Mouse (Mus musculus) adrenal gland (tissue): ENCODE measurements around the gene Glipr1l2.
"Not testable (repeated sequence)": the region's sequence is repeated elsewhere in the genome, so short reads cannot be mapped to it uniquely, and the experiment has no call there.

Source experiments
- intact Hi-C: fragments of 180-260 bp; cut with DNase I; formaldehyde crosslinking; loops from one replicate; pipeline ENCODE4 v1.15.1; 2025
- long read RNA-seq, 2 experiments: library from polyadenylated mRNA; unstranded; transcript quantifications; one replicate each; pipeline ENCODE4 v2.0.0; 2020; ENCODE audit warnings: borderline replicate concordance in 1 of 2; ENCODE audit not compliant: insufficient replicate concordance in 1 of 2

The Glipr1l2 gene
- long read RNA-seq, experiment 1: 0 reads
- long read RNA-seq, experiment 2: 0 reads

GRCm38 (mm10) chr10:112083157-112083556 is at the start of gene Glipr1l2:
Gene Glipr1l2, plus strand, starts transcription at chr10:112083354.
- intact Hi-C loops: no loop called here

DNA sequence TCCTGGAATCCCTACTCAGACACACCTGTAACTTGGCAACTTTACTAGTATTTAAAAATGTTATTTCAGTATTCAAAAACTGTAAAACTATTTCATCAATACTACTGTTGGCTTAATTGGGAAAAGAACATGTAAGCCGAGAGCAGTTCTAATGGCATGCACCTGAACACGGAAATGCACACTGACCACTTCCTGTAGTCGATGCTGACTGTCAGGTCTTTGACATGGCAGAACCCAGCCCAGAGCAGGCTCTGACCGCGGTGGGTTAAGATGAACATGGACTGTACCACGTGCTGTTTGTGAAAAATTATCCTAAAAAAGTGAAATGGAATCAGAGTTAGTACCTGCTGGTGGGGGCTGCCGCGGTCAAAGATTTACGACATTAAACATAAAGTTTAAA is 39.6 kb upstream of the Glipr1l2 start:
- intact Hi-C loops: not testable (repeated sequence)

- intact Hi-C loops: not testable (repeated sequence)
Observed at GRCm38 (mm10) chr10:112044283-112044682, 38.9 kb upstream of the Glipr1l2 start.

- intact Hi-C loops: no loop called here
Observed at GRCm38 (mm10) chr10:112051220-112051619, 31.9 kb upstream of the Glipr1l2 start.

GRCm38 (mm10) chr10:112051956-112052355 is 31.2 kb upstream of the Glipr1l2 start:
- intact Hi-C loops: not testable (repeated sequence)

DNA sequence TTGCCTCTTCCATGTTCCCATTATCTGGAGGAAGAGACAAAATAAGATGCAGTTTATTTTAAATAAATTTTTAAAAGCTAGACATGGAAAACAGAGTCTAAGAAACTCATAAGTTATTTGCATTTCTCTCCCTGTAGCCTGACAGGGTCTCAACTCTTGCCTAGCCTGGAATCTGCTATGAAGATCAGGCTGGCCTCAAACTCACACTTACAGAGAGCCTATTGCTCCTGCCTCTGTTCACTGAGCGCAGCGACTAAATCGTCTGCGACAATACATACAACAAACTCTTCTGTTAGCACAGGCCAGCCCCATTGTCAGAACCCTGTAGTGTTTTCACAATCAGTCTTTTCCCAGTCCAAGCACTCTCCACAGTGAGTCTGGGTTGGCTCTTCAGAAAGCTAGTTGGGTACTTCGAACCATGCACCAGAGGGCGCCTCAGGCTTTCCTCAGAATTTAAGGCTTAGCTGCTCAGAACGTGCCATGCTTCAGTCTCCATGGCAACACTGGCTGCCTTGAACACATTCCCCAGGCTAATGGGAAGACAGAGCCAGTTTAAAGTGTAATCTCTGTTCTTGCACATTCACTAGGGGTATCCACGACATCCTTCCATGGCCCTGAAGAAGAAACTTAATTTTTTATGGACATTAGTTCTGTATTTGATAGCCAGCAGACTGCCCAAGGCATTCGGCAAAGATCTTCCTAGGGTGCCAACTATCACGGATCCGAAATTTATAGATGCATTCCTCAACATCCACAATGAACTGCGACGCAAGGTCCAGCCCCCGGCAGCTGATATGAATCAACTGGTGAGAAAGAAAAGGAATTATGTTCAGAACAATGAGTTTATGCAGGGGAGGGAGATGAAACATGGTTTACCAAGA is 23.2 kb upstream of the Glipr1l2 start, which contains the start of gene Glipr1l1:
Gene Glipr1l1, plus strand, starts transcription at position 488 of the 881 bp plus-strand sequence.
- intact Hi-C loops: loop anchor here (5.0 to 10.0 kb wide), 2 partner anchors 97 to 745 kb away; no protein-coding TSS in a partner anchor

DNA sequence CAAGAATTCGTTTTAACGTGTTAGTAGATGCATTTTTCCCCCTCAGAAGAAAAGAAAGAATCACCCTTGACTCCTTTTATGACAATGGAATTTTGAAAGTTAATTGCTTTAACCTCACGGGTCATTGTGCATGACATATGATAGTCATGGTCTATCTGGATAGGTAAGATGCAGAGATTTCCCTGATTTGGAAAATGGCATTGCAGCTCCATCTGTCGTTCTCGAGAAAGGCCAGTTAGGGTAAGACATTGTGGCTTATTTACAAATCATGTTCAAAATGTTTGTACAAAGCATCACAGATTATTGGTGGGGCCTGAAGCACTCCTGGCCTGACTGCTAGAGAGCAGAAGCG is 22.6 kb upstream of the Glipr1l2 start:
- intact Hi-C loops: loop anchor here (5.0 to 10.0 kb wide), 2 partner anchors 97 to 744 kb away; no protein-coding TSS in a partner anchor

DNA sequence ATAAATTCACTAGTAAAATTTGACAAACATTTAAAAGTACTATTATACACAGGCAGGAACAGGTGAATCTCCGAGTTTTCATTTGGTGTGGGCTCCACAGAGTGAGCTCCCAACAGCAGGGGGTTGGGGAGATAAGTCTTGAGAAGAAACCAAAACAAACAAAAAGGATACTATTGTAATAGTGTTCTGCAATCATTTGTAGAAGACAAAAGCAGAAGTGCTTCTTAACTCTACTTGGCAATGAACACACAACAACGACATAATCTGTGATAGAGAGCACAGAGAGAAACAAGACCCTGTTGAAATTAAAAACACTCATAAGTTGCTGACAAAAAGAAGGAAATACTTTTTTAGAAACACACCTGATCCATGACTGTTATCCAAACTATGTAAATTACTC is 3.1 kb upstream of the Glipr1l2 start:
- intact Hi-C loops: no loop called here

DNA sequence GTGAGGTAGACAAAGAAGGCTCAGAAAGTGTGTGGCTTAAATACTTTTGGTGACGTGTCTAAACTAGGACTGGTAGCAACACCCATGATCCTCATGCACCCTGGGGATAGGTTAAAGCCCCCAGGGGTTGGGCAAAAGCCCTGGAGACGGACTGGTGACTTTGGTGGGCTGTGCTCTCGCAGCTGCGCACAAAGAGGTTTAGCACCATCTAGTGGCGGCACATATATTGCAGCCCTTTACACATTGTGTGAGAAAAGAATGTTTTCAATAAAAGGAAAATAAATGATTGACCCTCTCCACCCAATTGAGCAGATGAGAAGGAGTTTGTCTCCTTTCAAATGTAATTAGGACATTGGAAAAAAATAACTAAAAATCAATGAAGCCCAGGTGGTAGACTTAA is 22.6 kb downstream of the Glipr1l2 start:
- intact Hi-C loops: loop anchor here (5.0 kb wide), 1 partner anchor 128 kb away; no protein-coding TSS in a partner anchor

DNA sequence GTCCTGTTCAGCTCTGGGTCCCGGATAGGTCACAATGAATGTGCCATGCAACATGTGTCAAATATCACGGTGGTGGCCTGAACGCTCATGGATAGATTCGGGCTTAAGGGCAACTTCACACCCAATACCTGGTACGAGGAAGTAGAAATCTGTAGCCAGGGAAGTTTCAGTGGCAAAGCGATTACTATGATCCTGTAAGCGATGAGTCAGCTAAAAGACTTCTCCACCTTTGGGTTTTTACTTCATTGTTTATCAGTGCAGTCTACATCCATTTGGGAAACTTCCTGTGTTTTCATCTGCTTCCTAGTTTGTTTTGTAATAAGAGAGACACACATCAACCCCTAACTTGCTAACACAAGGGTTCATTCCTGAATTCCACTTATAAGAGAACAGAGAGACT is 27.2 kb downstream of the Glipr1l2 start:
- intact Hi-C loops: no loop called here

- intact Hi-C loops: not testable (repeated sequence)
Observed at GRCm38 (mm10) chr10:112125090-112125489, 41.9 kb downstream of the Glipr1l2 start.

DNA sequence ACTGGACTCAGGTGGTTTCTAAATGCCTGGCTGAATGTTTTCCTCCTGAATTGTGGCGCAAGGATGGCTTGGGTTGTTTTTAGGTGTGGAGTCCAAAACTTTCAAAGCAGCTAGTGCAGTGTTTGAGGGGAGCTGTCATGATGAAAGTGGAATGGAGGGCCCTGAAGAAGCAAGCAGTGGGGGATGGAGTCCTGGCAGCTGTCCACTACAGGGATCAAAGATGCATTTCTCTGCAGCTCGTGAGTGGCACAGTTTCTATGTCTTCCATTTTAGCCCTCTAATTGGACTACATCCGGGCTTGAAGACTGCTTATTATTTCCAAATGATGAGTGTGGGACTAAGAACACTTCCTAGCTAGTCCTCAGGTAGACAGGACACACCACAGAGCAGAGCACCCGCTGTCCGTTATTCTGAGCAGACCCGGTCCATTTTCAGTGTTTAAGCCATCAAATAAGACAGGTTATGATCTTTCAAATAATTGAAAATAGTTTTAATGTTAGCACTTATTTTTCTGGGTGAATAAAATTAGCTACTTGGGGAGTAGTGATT is 44.6 kb downstream of the Glipr1l2 start:
- intact Hi-C loops: not testable (repeated sequence)

DNA sequence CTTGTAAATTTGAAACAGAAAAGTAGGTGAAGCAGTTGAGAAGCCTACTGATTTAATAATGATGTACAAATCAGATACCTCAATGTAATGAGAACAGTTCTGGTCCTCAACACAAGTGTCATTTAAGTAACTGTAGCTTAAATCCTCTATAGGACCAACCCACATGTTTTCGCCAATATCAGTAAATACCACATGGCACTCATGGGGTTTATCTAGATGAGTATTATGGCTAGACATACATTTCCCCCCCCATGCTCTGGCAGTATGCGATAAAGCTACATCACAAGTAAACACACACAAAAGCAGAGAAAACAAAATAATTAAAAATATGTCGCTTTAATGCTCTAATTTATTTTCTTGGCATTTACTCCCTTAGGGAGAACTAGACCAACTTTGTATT is 49.0 kb downstream of the Glipr1l2 start:
- intact Hi-C loops: no loop called here

DNA sequence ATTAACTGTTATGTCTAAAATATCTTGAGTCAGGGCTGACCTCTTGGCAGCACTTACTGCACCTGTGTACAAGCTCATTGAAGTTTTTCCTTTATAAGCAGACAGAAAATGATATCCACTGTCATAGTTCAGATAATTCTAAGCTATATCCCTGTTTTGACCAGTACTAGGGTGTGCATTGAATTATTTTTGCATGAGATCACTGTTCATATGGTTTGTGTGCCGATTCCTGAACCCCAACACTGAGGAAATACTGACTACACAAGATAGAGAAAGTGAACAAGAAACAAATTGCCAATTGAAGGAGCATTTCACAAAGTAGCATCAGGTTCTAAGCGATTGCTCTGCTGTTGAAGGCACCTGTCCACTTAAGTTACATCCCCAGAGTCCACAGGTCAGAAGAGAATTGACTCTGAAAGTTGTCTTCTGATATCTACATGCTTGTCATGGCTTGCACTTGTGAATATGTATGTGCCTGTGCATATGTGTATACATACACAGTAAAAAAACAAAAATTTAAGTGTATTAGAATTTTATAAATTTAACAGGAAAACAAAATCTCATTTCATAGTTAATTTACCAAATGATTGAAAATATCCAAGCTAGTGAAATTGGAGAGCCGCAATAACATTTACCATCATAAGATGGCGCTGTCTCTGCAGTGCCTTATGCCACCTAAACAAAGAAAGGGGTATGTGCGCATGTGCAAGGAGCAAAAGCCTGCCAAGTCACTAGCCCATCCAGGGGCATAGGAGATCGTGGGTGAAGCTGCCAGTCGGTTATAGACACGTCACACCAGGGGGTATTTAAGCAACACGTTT is 55.1 kb downstream of the Glipr1l2 start:
- intact Hi-C loops: no loop called here

GRCm38 (mm10) chr10:112138871-112139430 is 55.8 kb downstream of the Glipr1l2 start:
- intact Hi-C loops: no loop called here

- intact Hi-C loops: no loop called here
Observed at GRCm38 (mm10) chr10:112139834-112140233, 56.7 kb downstream of the Glipr1l2 start.
